Mouse (Mus musculus) forebrain, embryonic 14.5 days (tissue): ENCODE measurements at regions not wholly inside any gene's neighbourhood (a gene's known extent, or its start where the extent isn't known, plus 50 kb on each side); places are given as distances from the start of the nearest gene placed in this dataset.

Experiments used
- ATAC-seq: fragments of 200-750 bp; cut with Nextera tagmentation; 2 replicates; pipeline ENCODE4 v1.8.0; 2017; ENCODE audit warnings: mild to moderate bottlenecking, moderate library complexity
- DNase-seq: peaks from one replicate; pipeline ENCODE4 v3.0.0-alpha.2; 2015; ENCODE audit warnings: low spot score
- H3K27ac ChIP-seq: fragments of 300-500 bp; sonication (generic); 2 replicates; pipeline ENCODE4 v1.5.1; 2014; ENCODE audit warnings: low read depth, mild to moderate bottlenecking, control low read depth, low read length, moderate library complexity
- H3K27me3 ChIP-seq: fragments of 300-500 bp; sonication (generic); replicated peaks from 2 replicates; pipeline ENCODE4 v1.6.1; 2014; ENCODE audit warnings: low read length, control low read depth, mixed read lengths; ENCODE audit not compliant: control insufficient read depth, insufficient read depth
- H3K36me3 ChIP-seq: fragments of 300-500 bp; sonication (generic); 2 replicates; pipeline ENCODE4 v1.6.1; 2014; ENCODE audit warnings: low read length, control low read depth; ENCODE audit not compliant: control insufficient read depth, insufficient read depth
- H3K4me1 ChIP-seq: fragments of 300-500 bp; sonication (generic); 2 replicates; pipeline ENCODE4 v1.6.1; 2014; ENCODE audit warnings: antibody characterized with exemption, low read length, control low read depth; ENCODE audit not compliant: control insufficient read depth, insufficient read depth
- H3K4me2 ChIP-seq: fragments of 300-500 bp; sonication (generic); 2 replicates; pipeline ENCODE4 v1.6.1; 2014; ENCODE audit warnings: mild to moderate bottlenecking, control low read depth, low read length
- H3K4me3 ChIP-seq: fragments of 300-500 bp; sonication (generic); 2 replicates; pipeline ENCODE4 v1.5.1; 2014; ENCODE audit warnings: low read depth, low read length, control low read depth
- H3K9ac ChIP-seq: fragments of 300-500 bp; sonication (generic); 2 replicates; pipeline ENCODE4 v1.6.1; 2014; ENCODE audit warnings: mild to moderate bottlenecking, low read length, control low read depth, moderate library complexity
- H3K9me3 ChIP-seq: fragments of 300-500 bp; sonication (generic); replicated peaks from 2 replicates; pipeline ENCODE4 v1.6.1; 2016; ENCODE audit warnings: low read length, control low read depth, mixed read lengths; ENCODE audit not compliant: control insufficient read depth
- WGBS: fragments of 180-500 bp; shearing (Covaris S2); extraction: QIAGEN DNeasy Blood & Tissue Kit; methylation state at CpG from one replicate; pipeline ENCODE4 v1.1.7; 2014; 5-methylcytosine and 5-hydroxymethylcytosine counted together

GRCm38 (mm10) chr2:33983112-33983748 lies 95.5 kb upstream of the Mvb12b start:
- no peak overlapping the region for H3K4me3 ChIP-seq
- no peaks in the 10 kb centered on the region for H3K27me3 ChIP-seq
- H3K4me2 ChIP-seq, result no peak overlapping the region
- ATAC-seq (peak; percentile 73), DNase-seq (peak; percentile 65)
- WGBS, result 30% methylated on average over 11 of the region's 11 CpGs
- H3K9ac ChIP-seq, result no peak overlapping the region
- no peaks in the 10 kb centered on the region for H3K9me3 ChIP-seq
- H3K36me3 ChIP-seq, result no peaks in the 10 kb centered on the region
- H3K4me1 ChIP-seq, result peaks cover 18% of the 10 kb centered on the region
- peak overlapping the region; percentile 52; the same call in 1 of the 2 replicates for H3K27ac ChIP-seq

GRCm38 (mm10) chr2:33981936-33982335 lies 94.2 kb upstream of the Mvb12b start:
- Histone ChIP-seq H3K9me3 (no peaks in the 10 kb centered on the region), H3K27ac (no peak overlapping the region), H3K4me2 (no peak overlapping the region), H3K9ac (no peak overlapping the region), H3K4me3 (no peak overlapping the region), H3K4me1 (peaks cover 18% of the 10 kb centered on the region), H3K36me3 (no peaks in the 10 kb centered on the region), H3K27me3 (no peaks in the 10 kb centered on the region)
- WGBS, result 44% methylated on average over 8 of the region's 8 CpGs
- DNase-seq, result no peak
- no peak for ATAC-seq

GRCm38 (mm10) chr2:33981321-33981720 lies 93.6 kb upstream of the Mvb12b start:
- Histone ChIP-seq H3K4me3 (no peak overlapping the region), H3K27ac (no peak overlapping the region), H3K9ac (no peak overlapping the region), H3K4me2 (no peak overlapping the region), H3K27me3 (no peaks in the 10 kb centered on the region), H3K36me3 (no peaks in the 10 kb centered on the region), H3K9me3 (no peaks in the 10 kb centered on the region), H3K4me1 (peaks cover 18% of the 10 kb centered on the region)
- ATAC-seq (no peak), DNase-seq (no peak)
- WGBS, result 90% methylated on average over 7 of the region's 7 CpGs

- no peaks in the 10 kb centered on the region for H3K36me3 ChIP-seq
- 90% methylated on average over 10 of the region's 10 CpGs for WGBS
These were observed 93.1 kb upstream of the Mvb12b start for GRCm38 (mm10) chr2:33980884-33981283.

GRCm38 (mm10) chr2:33979276-33979675 lies 91.5 kb upstream of the Mvb12b start:
- H3K27ac ChIP-seq, result no peak overlapping the region
- H3K4me2 ChIP-seq, result no peak overlapping the region
- no peaks in the 10 kb centered on the region for H3K36me3 ChIP-seq
- H3K9me3 ChIP-seq, result no peaks in the 10 kb centered on the region
- H3K4me3 ChIP-seq, result no peak overlapping the region
- no peaks in the 10 kb centered on the region for H3K27me3 ChIP-seq
- H3K4me1 ChIP-seq, result peaks cover 21% of the 10 kb centered on the region
- no peak overlapping the region for H3K9ac ChIP-seq
- DNase-seq (no peak), ATAC-seq (no peak)

More at GRCm38 (mm10) chr2:33980884-33981283, 93.1 kb upstream of the Mvb12b start:
- no peak for DNase-seq
- ATAC-seq, result no peak
- Histone ChIP-seq H3K27ac (no peak overlapping the region), H3K9me3 (no peaks in the 10 kb centered on the region), H3K4me2 (no peak overlapping the region), H3K4me1 (peaks cover 19% of the 10 kb centered on the region), H3K9ac (no peak overlapping the region), H3K4me3 (no peak overlapping the region), H3K27me3 (no peaks in the 10 kb centered on the region)

- Histone ChIP-seq H3K9ac (no peak overlapping the region), H3K4me1 (peaks cover 19% of the 10 kb centered on the region), H3K27ac (no peak overlapping the region), H3K27me3 (no peaks in the 10 kb centered on the region), H3K9me3 (no peaks in the 10 kb centered on the region), H3K36me3 (no peaks in the 10 kb centered on the region), H3K4me2 (no peak overlapping the region), H3K4me3 (no peak overlapping the region)
- no peak for DNase-seq
- 86% methylated on average over 4 of the region's 4 CpGs for WGBS
- ATAC-seq, result no peak
These were observed 90.8 kb upstream of the Mvb12b start for GRCm38 (mm10) chr2:33978550-33978949.

GRCm38 (mm10) chr2:33977576-33978352 lies 90.0 kb upstream of the Mvb12b start:
- Histone ChIP-seq H3K36me3 (no peaks in the 10 kb centered on the region), H3K4me2 (no peak overlapping the region), H3K9ac (no peak overlapping the region), H3K27ac (no peak overlapping the region), H3K4me1 (peaks cover 11% of the 10 kb centered on the region), H3K9me3 (no peaks in the 10 kb centered on the region), H3K4me3 (no peak overlapping the region), H3K27me3 (no peaks in the 10 kb centered on the region)
- WGBS, result 79% methylated on average over 20 of the region's 20 CpGs
- ATAC-seq (no peak), DNase-seq (no peak)

GRCm38 (mm10) chr2:33977151-33977550 lies 89.4 kb upstream of the Mvb12b start:
- Histone ChIP-seq H3K9me3 (no peaks in the 10 kb centered on the region), H3K27me3 (peaks cover 3% of the 10 kb centered on the region; the same call in 1 of the 2 replicates), H3K36me3 (no peaks in the 10 kb centered on the region), H3K4me2 (no peak overlapping the region), H3K4me1 (peaks cover 5% of the 10 kb centered on the region; the same call in 1 of the 2 replicates), H3K27ac (no peak overlapping the region), H3K9ac (no peak overlapping the region), H3K4me3 (no peak overlapping the region)
- ATAC-seq (no peak), DNase-seq (no peak)
- 94% methylated on average over 5 of the region's 5 CpGs for WGBS

GRCm38 (mm10) chr2:33976183-33976582 lies 88.4 kb upstream of the Mvb12b start:
- H3K27ac ChIP-seq, result no peak overlapping the region
- peaks cover 3% of the 10 kb centered on the region; the same call in 1 of the 2 replicates for H3K27me3 ChIP-seq
- H3K9me3 ChIP-seq, result no peaks in the 10 kb centered on the region
- no peak for DNase-seq
- H3K4me2 ChIP-seq, result no peak overlapping the region
- ATAC-seq, result no peak
- no peaks in the 10 kb centered on the region for H3K36me3 ChIP-seq
- H3K9ac ChIP-seq, result no peak overlapping the region
- H3K4me1 ChIP-seq, result peaks cover 5% of the 10 kb centered on the region; the same call in 1 of the 2 replicates
- no peak overlapping the region for H3K4me3 ChIP-seq
- 90% methylated on average over 9 of the region's 9 CpGs for WGBS
